Mouse (Mus musculus): ENCODE data around the gene Sgcd. TPM values are rescaled to one million over a fixed set of nuclear protein-coding genes. Genes with fewer than 3 reads are reported as not detected.
A peak's percentile ranks its signal among the peaks of the same experiment; 100 is the strongest.

Sgcd gene
- 10 to 100 TPM; 11.7 to 17.4 TPM for total RNA-seq (2021)

DNA sequence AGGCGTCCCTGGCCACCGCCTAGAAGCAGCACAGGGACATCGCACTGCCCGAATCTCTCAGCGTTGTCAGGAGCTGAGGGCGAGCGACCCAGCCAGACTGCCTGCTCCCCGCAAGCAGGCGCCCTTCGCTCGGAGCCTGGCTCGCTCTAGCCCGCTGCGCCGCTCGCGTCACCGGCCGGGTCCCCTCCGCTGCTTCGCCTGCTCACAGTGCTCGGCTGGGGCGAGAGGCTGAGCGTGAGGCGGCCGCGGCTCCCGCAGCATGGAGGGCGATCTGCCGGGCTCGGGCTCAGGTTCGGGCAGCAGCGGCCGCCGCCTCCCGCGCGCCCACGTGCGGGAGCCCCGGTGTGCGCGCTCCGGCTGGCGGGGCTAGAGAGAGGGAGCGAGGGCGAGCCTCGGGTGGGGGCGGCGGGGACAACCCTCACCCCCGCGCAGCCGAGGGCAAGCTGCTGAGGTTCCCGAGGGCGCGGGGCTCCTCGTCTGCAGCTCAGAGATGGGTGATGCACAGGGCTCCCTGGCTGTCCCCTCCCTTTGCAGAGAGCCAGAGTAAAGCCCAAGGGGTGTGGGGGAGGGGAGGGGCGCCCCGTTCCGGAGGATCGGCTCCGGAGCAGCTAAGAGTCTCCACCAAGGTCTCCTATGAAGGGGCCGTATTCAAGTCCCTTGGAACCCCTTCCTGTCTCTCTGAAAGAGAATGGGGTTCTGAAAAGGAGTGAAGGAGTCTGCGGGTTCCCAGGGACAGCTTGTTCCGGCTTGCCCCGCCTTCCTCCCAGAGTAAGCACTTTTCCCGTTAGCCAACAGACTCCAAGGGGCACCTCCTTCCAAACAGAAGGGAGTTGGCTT, at the start of gene Sgcd:
TSS of gene Sgcd (minus strand) at position 273 of the 837 bp plus-strand sequence.
- intact Hi-C loops (cut with DNase I), result loop anchor here (2.0 kb wide), 1 partner anchor 600 kb away; no protein-coding TSS in a partner anchor
- DNase-seq (ENCODE audit: low spot score in 2 of 2), result peak; percentile 57 to 67

DNA sequence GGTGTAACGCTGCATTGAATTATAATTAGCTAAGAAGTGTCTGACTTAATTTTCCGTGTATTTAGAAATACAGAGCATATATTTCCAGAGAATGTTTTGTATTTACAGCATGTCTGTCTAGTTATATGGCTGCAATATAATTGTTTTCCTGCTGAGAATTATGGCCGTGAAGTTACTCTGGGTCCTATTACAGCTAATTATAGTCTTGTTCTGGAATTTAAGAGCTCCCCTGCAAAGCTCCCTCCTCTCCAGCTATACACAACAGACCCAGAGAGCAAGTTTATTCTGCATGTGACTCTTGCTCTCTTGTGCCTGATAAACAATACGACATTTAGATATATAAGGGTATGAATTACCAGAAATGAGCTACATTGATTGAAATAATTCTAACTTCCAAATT, 49.3 kb upstream of the Sgcd start:
- DNase-seq (ENCODE audit: low spot score in 2 of 2), result no peak
- intact Hi-C loops (cut with DNase I), result no loop called here

DNA sequence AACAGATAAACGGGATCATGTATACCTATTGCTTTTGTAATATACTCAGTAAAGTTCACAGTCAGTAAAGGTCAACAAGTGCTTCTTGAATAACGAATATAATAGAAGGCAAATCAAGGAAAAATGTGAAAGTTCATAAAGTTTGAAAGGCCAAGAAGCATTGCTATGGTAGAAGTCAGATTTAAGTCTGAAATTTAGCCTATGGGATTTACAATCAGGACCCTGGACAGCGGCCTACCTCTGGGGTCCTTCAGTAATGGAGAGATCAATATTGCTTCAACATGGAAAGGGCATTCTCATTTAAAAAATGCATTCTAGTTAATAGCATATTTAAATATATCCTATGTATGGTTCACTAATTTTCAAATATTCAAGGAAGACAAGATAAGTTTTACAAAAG, 24.1 kb upstream of the Sgcd start:
- intact Hi-C loops (cut with DNase I), result no loop called here
- no peak for DNase-seq (ENCODE audit: low spot score in 2 of 2)

DNA sequence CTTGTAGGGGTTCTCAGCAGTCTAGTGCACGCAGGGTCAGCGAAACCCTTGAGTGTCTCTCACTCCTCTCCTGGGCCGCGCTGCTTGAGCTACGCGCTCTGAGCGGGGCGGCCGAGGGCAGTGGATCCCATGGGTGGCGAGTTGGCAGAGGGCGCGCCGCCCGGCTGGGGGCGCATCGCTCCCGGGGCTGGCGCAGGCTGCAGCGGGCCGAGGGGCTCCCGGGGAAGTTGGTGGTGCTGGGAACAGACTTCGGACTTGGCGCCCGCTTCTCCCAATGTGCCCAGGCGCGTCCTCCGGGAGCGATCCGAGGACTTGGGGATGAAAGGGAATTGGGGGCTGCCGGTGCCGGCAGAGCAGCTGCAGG, 454 bp downstream of the Sgcd start:
- DNase-seq (ENCODE audit: low spot score in 2 of 2), result peak in 1 of 2 experiments; percentile 61
- intact Hi-C loops (cut with DNase I), result loop anchor here (2.0 kb wide), 1 partner anchor 600 kb away; no protein-coding TSS in a partner anchor

DNA sequence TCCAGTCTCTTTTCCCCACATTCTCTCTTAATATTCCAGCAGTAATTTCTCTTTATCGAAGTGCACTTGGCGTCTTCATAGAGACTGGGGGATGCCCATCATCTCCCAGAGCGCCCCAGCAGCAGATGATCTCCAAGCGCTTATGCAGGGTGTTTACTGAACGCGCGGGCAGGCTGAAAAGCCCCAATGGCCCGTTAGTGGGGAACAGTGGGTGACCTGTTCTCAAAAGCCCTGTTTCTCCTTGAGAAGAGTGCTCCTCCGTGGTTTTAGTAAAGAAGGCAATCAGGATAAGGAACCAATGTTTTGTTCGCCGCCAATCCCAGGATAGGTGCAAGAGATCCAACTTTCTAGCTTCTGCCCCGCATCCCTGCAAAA, 889 bp downstream of the Sgcd start:
- intact Hi-C loops (cut with DNase I), result loop anchor here (2.0 kb wide), 1 partner anchor 601 kb away; no protein-coding TSS in a partner anchor
- peak; percentile 14 to 16 for DNase-seq (ENCODE audit: low spot score in 2 of 2)

DNA sequence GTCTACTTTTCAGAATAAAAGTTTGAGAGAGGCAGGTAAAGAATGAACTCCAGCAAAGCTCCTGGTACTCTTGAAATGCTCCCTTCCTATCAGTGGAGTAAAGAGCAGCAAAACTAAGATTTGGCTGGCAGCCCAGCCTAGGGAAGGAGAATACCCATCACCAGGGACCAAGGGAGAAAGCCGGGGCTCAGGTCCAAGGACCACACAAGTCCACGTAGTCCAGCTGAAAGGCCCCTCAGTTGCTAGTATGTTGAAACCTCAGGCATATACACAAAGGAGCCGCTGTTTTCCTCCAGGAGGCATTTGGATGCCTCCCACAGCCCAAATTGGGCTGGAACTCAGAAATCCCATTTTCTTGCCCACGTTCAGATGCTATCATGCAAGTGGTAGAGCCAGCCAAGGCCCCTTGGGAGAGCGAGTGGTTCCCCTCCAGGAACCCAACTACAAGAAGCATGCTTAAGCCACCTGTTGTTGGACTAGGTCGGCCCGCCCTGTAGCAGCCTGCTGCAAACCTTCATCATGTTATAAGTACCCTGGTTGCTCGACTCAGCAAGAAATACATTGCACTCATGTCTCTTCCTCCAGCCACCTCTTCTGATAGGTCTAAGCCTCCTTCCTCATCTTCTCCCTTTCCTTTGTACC, 1.4 kb downstream of the Sgcd start:
- peak; percentile 32 for DNase-seq (ENCODE audit: low spot score in 2 of 2)
- intact Hi-C loops (cut with DNase I), result no loop called here

DNA sequence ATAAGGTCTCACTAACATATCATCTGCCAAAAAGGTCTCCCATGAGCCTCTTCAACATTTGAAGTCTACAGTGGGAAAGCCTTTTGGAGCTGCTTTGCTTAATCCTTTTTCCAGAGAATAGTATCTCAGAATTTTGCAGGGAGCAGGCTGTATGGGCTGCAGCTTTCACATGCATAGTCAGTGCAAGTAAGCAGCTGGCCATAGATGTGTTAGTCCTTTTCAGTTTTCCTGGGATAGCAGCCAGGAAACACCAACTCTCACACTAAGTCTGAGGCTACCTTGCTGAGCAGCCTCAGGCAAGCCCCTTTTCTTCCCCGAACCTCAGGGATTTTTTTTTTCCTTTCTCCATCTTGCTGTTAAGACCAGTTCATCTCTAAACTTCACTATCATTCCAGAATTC, 6.6 kb downstream of the Sgcd start:
- peak in 1 of 2 experiments; percentile 35 for DNase-seq (ENCODE audit: low spot score in 2 of 2)
- intact Hi-C loops (cut with DNase I), result no loop called here

DNA sequence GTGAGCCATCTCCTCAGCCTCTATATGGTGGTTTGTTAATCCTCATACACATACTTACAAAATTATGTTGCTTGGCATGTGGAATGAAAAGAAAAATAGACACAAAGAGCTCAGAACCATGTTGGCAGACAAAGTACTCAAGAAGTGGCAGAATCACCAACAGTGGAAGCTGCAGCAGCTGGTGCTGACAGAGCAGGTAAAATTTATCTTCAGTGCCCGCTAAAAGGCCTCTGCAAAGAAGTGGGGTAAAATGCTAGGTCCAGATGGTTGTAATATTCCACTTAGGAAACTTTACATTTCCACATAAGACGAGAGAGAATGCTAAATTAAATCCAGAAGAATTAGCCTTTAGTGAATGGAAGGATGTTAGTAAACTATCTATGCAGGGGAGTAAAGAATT, 7.7 kb downstream of the Sgcd start:
- DNase-seq (ENCODE audit: low spot score in 2 of 2), result peak in 1 of 2 experiments; percentile 57
- intact Hi-C loops (cut with DNase I), result no loop called here

DNA sequence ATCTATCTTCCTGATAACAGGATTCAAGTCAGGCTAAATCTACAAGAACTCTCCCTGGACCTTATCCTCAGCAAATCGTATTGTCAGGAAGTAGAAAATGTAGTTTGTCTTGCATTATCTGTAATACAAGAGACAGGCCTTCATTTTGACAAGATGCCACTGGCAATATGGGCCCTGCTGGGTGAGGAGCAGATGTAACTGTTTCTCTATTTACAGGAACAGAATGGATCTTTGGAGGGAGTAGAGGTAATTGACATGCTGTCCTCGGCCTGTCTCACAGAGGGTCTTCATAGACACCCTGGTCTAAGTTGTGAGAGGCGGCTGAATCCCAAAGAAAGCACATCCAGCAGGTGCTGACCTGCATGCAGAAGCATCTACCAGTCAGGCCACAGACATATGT, 35.5 kb downstream of the Sgcd start:
- intact Hi-C loops (cut with DNase I), result no loop called here

DNA sequence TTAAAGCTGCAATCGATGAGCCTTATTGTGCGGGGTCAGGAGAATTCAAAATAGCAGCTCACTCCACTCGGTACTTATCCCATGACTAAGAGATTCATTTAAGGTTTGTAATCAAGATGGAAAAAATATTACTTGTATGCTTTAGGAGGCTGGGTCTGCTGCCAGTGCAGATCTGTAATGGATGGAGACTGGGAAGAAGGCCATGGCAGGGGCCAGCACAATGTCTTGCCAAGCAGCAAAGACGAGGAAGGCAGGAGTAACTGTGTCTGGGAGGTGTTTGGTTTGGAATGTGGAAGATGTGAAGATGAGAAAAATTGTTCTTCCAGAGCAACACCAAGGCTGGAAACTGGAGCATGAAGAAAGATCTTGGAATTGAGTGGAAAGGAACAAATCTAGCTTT, 36.4 kb downstream of the Sgcd start:
- DNase-seq (ENCODE audit: low spot score in 2 of 2), result peak in 1 of 2 experiments; percentile 4
- intact Hi-C loops (cut with DNase I), result no loop called here

More for the DNA sequence above, 35.5 kb downstream of the Sgcd start:
- DNase-seq (ENCODE audit: low spot score in 2 of 2), result no peak

DNA sequence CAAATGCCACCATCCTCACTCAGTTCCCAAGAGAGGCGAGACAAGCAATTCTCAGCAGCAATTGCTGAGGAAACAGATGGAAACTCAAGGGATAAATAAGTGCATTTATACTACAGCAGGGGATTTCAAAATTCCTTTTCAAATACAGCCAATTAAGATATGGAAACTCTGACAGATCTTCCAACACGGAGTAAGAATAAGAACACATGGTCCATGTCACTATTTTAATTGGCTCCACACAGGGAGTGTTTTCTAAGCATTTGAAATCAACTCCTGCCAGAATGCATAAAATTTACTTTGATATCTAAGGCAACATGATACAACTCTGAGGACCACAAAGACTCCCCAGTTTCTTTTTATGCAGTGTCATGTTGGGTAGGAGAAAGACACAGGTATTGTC, 49.0 kb downstream of the Sgcd start:
- no peak for DNase-seq (ENCODE audit: low spot score in 2 of 2)
- intact Hi-C loops (cut with DNase I), result no loop called here

DNA sequence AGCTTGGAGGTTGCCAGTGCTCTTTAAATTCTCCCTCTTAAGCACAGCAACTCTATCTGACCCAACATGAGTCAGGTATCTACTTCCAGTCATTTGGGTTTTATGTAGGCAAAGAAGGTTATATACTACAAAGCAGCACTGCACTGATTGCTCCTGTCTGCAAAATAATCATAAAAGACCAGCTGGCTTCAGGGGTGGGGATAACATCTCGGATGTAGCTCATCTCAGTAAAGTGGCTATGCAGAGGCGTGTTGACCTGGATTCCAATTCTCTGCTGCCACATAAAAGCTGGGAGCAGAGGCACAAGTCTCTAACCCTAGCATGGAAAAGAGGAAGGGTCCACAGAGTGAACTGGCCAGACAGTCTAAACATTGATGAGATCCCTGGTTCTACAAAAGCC, 71.2 kb downstream of the Sgcd start:
- intact Hi-C loops (cut with DNase I), result no loop called here
- peak in 1 of 2 experiments; percentile 51 for DNase-seq (ENCODE audit: low spot score in 2 of 2)

DNA sequence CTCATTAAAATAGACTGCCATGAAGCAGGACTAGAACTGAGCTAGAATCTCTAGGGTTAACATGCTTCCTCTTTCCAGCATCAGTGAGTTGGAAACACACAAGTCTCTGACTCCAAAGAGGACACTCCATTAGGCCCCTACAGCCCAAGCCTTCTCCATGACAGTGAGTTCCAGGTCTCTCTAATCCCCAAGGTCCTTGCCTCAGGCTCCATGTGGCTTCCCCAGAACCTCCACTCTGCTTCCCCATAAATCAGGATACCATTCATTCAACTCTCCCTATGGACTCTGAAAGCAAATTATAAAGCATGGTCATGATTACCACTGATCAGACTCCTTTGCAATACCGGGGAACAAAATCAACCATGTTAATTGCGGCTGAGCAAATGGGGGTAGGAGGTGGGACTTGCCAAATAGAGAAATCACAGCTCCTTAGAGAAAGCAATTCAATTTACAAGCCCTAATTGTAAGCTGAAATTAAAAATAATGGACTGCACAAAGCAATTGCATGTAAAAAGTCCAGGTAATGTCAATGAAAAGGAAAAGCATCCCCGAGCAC, 97.1 kb downstream of the Sgcd start:
- DNase-seq (ENCODE audit: low spot score in 2 of 2), result no peak
- intact Hi-C loops (cut with DNase I), result no loop called here

DNA sequence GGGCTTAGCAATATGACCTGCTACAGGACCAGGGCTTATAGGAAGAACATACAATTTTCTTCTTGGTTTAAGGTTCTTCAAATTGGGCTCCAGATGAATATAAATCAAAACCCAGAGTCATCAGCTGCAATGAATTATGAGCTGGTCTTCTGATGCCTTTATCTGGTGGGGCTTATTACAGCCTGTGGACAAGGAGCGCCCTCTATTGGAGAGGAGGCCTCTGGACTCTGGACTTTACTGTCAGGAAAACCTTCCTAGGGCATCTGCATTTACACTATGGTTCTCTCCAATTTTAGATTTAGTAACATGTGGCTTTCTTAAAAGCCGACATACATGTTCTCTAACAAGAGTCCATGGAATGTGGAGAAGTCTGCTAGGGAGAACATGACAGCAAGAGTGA, 98.5 kb downstream of the Sgcd start:
- intact Hi-C loops (cut with DNase I), result no loop called here
- peak in 1 of 2 experiments; percentile 13 for DNase-seq (ENCODE audit: low spot score in 2 of 2)

DNA sequence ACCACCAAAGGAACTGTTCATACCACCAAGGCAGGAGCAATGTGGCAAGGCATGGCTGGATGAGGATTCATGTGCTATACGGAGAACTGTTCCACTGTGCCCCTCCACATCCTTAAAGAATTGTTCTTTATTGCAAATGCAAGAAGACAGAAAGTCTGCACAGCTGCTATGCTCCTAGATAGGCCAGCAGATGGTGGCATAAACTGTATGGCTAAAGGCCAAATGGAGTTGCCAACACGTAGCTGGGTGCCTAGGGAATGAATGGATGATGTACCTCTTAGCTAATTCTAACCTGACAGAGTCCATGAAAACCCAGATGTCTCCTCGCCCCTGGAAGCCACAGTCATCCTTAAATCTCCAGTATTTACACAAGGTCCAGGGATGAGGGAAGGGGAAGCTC, 103.5 kb downstream of the Sgcd start:
- peak; percentile 32 to 77 for DNase-seq (ENCODE audit: low spot score in 2 of 2)
- intact Hi-C loops (cut with DNase I), result loop anchor here (10.0 kb wide), 1 partner anchor 181 kb away; no protein-coding TSS in a partner anchor

DNA sequence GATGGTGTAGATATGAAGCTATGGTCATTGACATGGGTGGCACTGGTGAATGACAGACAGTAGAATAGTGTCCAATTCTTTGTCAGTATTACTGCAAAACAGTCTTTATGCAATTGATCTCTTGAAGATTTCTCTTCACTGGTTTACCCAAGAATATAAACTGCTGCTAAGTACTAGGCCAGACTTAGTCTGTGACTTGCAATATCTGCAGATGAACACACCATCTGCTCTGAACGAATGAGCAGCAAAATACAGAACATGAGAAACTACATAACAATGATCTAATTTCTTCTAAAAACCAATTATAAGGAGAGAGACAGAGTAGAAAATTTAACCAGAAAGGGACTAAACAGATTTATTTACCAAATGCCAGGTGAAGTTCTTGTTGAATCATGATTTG, 105.2 kb downstream of the Sgcd start:
- peak in 1 of 2 experiments; percentile 39 for DNase-seq (ENCODE audit: low spot score in 2 of 2)
- intact Hi-C loops (cut with DNase I), result loop anchor here (10.0 kb wide), 1 partner anchor 179 kb away; no protein-coding TSS in a partner anchor

DNA sequence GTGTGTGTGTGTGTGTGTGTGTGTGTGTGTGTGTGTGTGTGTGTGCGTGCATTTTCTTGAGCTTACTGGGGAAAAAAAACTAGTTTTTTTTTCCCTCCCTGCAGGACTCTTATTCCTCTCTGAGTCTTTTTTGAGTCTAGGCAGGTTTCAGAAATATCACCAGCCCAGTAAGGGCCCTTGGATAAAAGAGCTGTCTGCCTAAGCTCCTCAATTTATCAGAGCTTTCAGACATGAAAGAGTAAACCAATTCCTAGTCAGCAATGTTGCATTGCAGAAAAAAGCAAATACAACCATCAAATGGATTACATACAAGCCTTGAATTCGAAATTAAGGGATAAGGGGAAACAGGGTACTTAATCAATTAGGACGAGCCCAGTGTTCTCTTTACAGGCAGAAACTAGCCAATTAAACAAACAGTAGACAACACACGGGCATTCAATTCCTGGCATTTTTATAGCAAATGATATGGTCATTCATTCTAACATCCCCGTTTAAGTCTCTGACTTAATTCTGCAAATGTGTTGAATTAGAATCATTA, 112.1 kb downstream of the Sgcd start:
- intact Hi-C loops (cut with DNase I), result no loop called here
- DNase-seq (ENCODE audit: low spot score in 2 of 2), result no peak

DNA sequence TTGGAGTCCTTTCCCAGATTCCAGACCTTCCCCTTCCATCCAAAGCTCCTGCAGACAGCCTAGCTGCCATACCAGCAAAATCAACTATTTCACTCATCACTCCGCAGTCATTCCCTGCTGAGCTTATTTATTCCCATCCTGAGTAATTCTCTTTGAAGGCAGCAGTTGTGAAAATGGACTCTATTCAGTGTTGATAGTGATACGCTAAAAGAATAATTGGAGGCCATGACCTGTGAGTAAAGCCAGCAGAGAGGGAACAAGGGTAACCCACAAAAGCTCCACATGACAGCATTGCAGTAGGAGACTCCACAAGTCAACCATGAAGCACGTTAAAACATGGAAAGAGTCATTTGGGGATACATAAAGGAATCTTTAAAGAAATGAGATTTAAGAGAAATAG, 142.9 kb downstream of the Sgcd start:
- intact Hi-C loops (cut with DNase I), result no loop called here
- DNase-seq (ENCODE audit: low spot score in 2 of 2), result no peak

DNA sequence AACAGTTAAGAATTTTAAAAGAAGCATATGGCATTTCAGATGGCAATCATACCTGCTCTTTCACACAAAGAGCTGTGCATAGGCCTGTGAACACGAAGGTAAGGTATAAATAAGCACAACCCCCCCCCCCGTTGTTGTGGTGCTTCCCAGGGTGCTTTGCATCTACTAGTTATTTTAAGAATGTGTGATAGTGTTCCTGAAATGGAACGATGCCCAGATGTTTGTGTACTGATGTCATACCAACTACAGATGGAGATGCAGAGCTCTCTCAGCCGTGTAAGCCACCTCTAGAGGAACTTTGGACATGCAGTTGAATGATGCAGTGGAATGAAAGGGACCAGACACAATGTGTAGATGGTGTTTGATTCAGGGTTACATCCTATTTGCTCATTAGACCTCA, 155.5 kb downstream of the Sgcd start:
- intact Hi-C loops (cut with DNase I), result no loop called here
- DNase-seq (ENCODE audit: low spot score in 2 of 2), result no peak

DNA sequence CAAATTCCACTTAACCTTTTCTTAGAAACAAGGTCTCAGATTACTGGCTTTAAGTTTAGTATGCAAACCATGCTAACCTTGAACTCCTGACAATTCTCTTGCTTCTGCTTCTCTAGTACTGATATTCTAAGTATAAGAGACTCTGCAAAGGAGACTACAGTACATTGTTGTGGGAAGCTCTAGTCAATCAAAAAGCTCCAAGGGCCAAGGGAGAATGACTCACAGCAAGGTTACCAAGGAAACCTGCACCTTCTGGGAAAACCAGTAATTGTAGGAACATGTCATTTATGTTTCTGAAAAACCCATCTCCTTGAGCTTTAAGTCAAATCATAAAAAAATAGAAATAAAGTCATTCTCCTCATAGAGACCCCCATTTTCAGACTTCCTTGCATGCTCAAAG, 178.5 kb downstream of the Sgcd start:
- intact Hi-C loops (cut with DNase I), result no loop called here
- peak in 1 of 2 experiments; percentile 24 for DNase-seq (ENCODE audit: low spot score in 2 of 2)

Measured in left cerebral cortex, postnatal 25 days (tissue).